Mouse (Mus musculus) gastrocnemius, postnatal 36 days (tissue): ENCODE measurements around the gene Gm4027. TPM values are rescaled to one million over a fixed set of nuclear protein-coding genes. Genes with fewer than 3 reads are reported as not detected.
"Not testable (repeated sequence)": the region's sequence is repeated elsewhere in the genome, so short reads cannot be mapped to it uniquely, and the experiment has no call there.

Source experiments
- DNase-seq, 2 experiments: peaks; one replicate each; pipeline ENCODE4 v3.0.0; 2022
- intact Hi-C: fragments of 180-260 bp; cut with DNase I; formaldehyde crosslinking; loops from one replicate; pipeline ENCODE4 v1.15.1; 2025
- long read RNA-seq, 2 experiments: library from polyadenylated mRNA; stranded (forward); transcript quantifications; one replicate each; pipeline ENCODE4 v2.0.0; 2021
- total RNA-seq, 2 experiments: library from RNA; stranded (reverse); gene quantifications; 2 replicates each; pipeline ENCODE4 v1.2.3; 2021

The Gm4027 gene
- total RNA-seq = not detected
- long read RNA-seq, experiment 1 = 0 reads
- long read RNA-seq, experiment 2 = 0 reads

- intact Hi-C loops, DNase-seq: not testable (repeated sequence)
Observed at GRCm38 (mm10) chr12:87618569-87618968, at the start of gene Gm4027. TSS of gene Gm4027 (plus strand) at chr12:87618869.

- intact Hi-C loops, DNase-seq: not testable (repeated sequence)
Observed at GRCm38 (mm10) chr12:87601388-87601787, 17.3 kb upstream of the Gm4027 start.

DNA sequence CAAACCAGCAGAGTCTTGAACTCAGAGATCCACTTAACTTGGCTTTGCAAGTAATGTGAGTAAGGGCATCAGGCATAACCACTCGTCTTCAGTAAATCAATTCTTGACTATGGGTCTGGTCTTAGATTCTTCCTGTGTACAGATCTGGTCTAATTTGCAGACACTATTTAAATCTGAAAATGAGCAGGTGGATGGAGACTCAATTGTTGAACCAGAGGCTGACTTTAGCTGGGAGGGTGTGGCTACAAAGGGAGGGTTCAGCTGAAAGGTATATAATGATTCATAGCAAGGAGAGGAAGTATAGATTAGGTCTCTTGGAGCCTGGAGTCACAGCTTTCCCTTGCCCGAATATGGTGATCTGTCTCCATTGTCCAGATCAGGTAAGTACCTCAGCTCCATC, 16.3 kb upstream of the Gm4027 start, which contains the start of gene Oog1:
Gene Oog1 (plus strand): TSS at position 301 of the 400 bp plus-strand sequence.
- DNase-seq, intact Hi-C loops: not testable (repeated sequence)

GRCm38 (mm10) chr12:87644520-87644919, 25.9 kb downstream of the Gm4027 start, which contains the start of gene Gm16381:
TSS of gene Gm16381 (minus strand) at chr12:87644620.
- DNase-seq, intact Hi-C loops: not testable (repeated sequence)

- DNase-seq, intact Hi-C loops: not testable (repeated sequence)
Observed at GRCm38 (mm10) chr12:87652916-87653703, 34.4 kb downstream of the Gm4027 start.

Other genes starting within 250 kb of the Gm4027 start
- 10 to 100 TPM in 1 of 2 experiments, 1 to 10 TPM in 1; 9.2 to 10.5 TPM for gene Sptlc2, start 230.5 kb upstream of the Gm4027 start, total RNA-seq
- 100 to 1,000 TPM; 139 to 146 TPM for gene Slirp, start 175.0 kb upstream of the Gm4027 start, total RNA-seq
- 1 to 10 TPM; 3.5 to 6.7 TPM for gene Alkbh1, start 174.9 kb upstream of the Gm4027 start, total RNA-seq
- 10 to 100 TPM; 39.0 to 47.6 TPM for gene Snw1, start 146.6 kb upstream of the Gm4027 start, total RNA-seq
- not detected for gene Gm5788, start 124.1 kb upstream of the Gm4027 start, total RNA-seq
- gene Gm8300, start 104.6 kb upstream of the Gm4027 start, total RNA-seq = not detected
- gene Oog1, start 16.2 kb upstream of the Gm4027 start, total RNA-seq = not detected
- gene Gm16381, start 25.8 kb downstream of the Gm4027 start, total RNA-seq = not detected
- not detected for gene Gm21319, start 156.9 kb downstream of the Gm4027 start, total RNA-seq
- gene Gm21936, start 176.6 kb downstream of the Gm4027 start, total RNA-seq = not detected
- gene BB287469, start 197.7 kb downstream of the Gm4027 start, total RNA-seq = not detected
- gene Gm2001, start 223.5 kb downstream of the Gm4027 start, total RNA-seq = not detected